In genomic region chr7:115721624-115722540, GRCm38 (mm10) we compare ENCODE assay signal across 11 mouse cellular contexts.
DNase-seq lines count a peak whose midpoint lies in the region; ATAC-seq and TF ChIP-seq lines count a peak whose summit lies in the region.
"Had no signal": no experiment of that assay in that cellular context is flagged by ENCODE, and none has a peak within 500 bp of the region (broad histone marks: within the 10 kb centered on the region; RNA-seq: fewer than 3 reads in every experiment).

No protein-coding gene starts in this region.

- peaks cover 8% of the 10 kb centered on the region; the same call in 1 of the 2 replicates for H3K4me1 ChIP-seq in stomach, embryonic 16.5 days (ENCODE audit: control insufficient read depth, insufficient read depth, low read length)
- no peaks in the 10 kb centered on the region for H3K4me1 ChIP-seq in stomach, postnatal 0 days (replicated peaks; ENCODE audit: control insufficient read depth, insufficient read depth)
- peaks cover 3% of the 10 kb centered on the region; the same call in 1 of the 2 replicates for H3K4me1 ChIP-seq in hindbrain, postnatal 0 days (ENCODE audit: insufficient read depth, low read length)

- WGBS in stomach, embryonic 16.5 days = 40% methylated on average over 7 of the region's 7 CpGs
- 35% methylated on average over 7 of the region's 7 CpGs for WGBS in stomach, postnatal 0 days
- 13% methylated on average over 7 of the region's 7 CpGs for WGBS in hindbrain, postnatal 0 days

- no peaks in the 10 kb centered on the region for H3K9me3 ChIP-seq in stomach, embryonic 16.5 days (replicated peaks; ENCODE audit: control insufficient read depth, low read length)
- H3K9me3 ChIP-seq in stomach, postnatal 0 days (ENCODE audit: control insufficient read depth, low read length) = no peaks in the 10 kb centered on the region
- no peaks in the 10 kb centered on the region for H3K9me3 ChIP-seq in hindbrain, postnatal 0 days (ENCODE audit: low read length)

- DNase-seq in frontal cortex, adult 2 months (ENCODE audit: extremely low spot score in 1 of 2, low spot score in 1 of 2) = no peak
- no peak for DNase-seq in stomach, postnatal 0 days (ENCODE audit: low spot score)
- DNase-seq in hindbrain, postnatal 0 days (ENCODE audit: low spot score) = peak; percentile 49
- DNase-seq in B cell, adult 2 months = no peak
- DNase-seq in kidney, postnatal 4 days = no peak
- no peak for DNase-seq in natural killer cell, adult 2 months (ENCODE audit: low spot score in 2 of 2)
- DNase-seq: gastrocnemius, postnatal 25 days; kidney, postnatal 25 days; lung, postnatal 14 days had no signal

- no peak overlapping the region for H3K9ac ChIP-seq in stomach, embryonic 16.5 days (ENCODE audit: low read length)
- H3K9ac ChIP-seq in stomach, postnatal 0 days (ENCODE audit: low read length) = no peak overlapping the region
- no peak overlapping the region for H3K9ac ChIP-seq in hindbrain, postnatal 0 days (replicated peaks; ENCODE audit: low read length)

- no peak overlapping the region for H3K4me3 ChIP-seq in stomach, embryonic 16.5 days (replicated peaks; ENCODE audit: low read length)
- no peak overlapping the region for H3K4me3 ChIP-seq in stomach, postnatal 0 days (ENCODE audit: low read depth, low read length)
- H3K4me3 ChIP-seq in hindbrain, postnatal 0 days (ENCODE audit: low read length) = no peak overlapping the region

- no peaks in the 10 kb centered on the region for H3K36me3 ChIP-seq in stomach, embryonic 16.5 days (ENCODE audit: control insufficient read depth, insufficient read depth, low read length)
- H3K36me3 ChIP-seq in stomach, postnatal 0 days (ENCODE audit: control insufficient read depth, insufficient read depth, low read length) = no peaks in the 10 kb centered on the region
- no peaks in the 10 kb centered on the region for H3K36me3 ChIP-seq in hindbrain, postnatal 0 days (ENCODE audit: insufficient read depth, low read length)

- no peak for TF ChIP-seq CTCF in stomach, postnatal 0 days (IDR thresholded peaks at IDR 0.05; ENCODE audit: low read depth)
- no peak for TF ChIP-seq CTCF in hindbrain, postnatal 0 days (IDR thresholded peaks at IDR 0.05; ENCODE audit: low read depth)

- ATAC-seq in frontal cortex, adult (ENCODE audit: low TSS enrichment) = 0 out of 2 replicates have a peak, but pooled peaks have one; percentile 41
- ATAC-seq in stomach, embryonic 16.5 days (ENCODE audit: insufficient read depth, low FRiP score) = no peak
- ATAC-seq in stomach, postnatal 0 days (ENCODE audit: low FRiP score, low TSS enrichment) = no peak
- peak; percentile 80 for ATAC-seq in hindbrain, postnatal 0 days

- no peaks in the 10 kb centered on the region for H3K27me3 ChIP-seq in stomach, embryonic 16.5 days (ENCODE audit: control insufficient read depth, insufficient read depth, low read length)
- H3K27me3 ChIP-seq in stomach, postnatal 0 days (ENCODE audit: control insufficient read depth, insufficient read depth, low read length) = no peaks in the 10 kb centered on the region
- no peaks in the 10 kb centered on the region for H3K27me3 ChIP-seq in hindbrain, postnatal 0 days (ENCODE audit: insufficient read depth, low read length)

- no peak for TF ChIP-seq EP300 in stomach, postnatal 0 days (optimal IDR thresholded peaks at IDR 0.05)

- peak overlapping the region; percentile 10; the same call in 1 of the 2 replicates for H3K27ac ChIP-seq in stomach, embryonic 16.5 days (ENCODE audit: low read length)
- no peak overlapping the region for H3K27ac ChIP-seq in stomach, postnatal 0 days (replicated peaks)
- H3K27ac ChIP-seq in hindbrain, postnatal 0 days = peak overlapping the region; percentile 62

- no peak overlapping the region for H3K4me2 ChIP-seq in stomach, embryonic 16.5 days (ENCODE audit: low read depth, low read length)
- H3K4me2 ChIP-seq in stomach, postnatal 0 days (replicated peaks; ENCODE audit: low read depth) = no peak overlapping the region
- no peak overlapping the region for H3K4me2 ChIP-seq in hindbrain, postnatal 0 days (ENCODE audit: low read depth, low read length)

Comparison
In these comparisons a context has a peak if more than half of its experiments do, and no peak if none do; other contexts are left out.
1. ATAC-seq: peak in frontal cortex, adult (single experiment) and hindbrain, postnatal 0 days (single experiment); none in stomach, embryonic 16.5 days (single experiment) and stomach, postnatal 0 days (single experiment).